Mouse (Mus musculus) neural tube, embryonic 13.5 days (tissue): ENCODE measurements at regions not wholly inside any gene's neighbourhood (a gene's known extent, or its start where the extent isn't known, plus 50 kb on each side); places are given as distances from the start of the nearest gene placed in this dataset.

Experiments
- ATAC-seq: fragments of 200-750 bp; cut with Nextera tagmentation; 2 replicates; pipeline ENCODE4 v1.8.0; 2017; ENCODE audit warnings: low read depth, mild to moderate bottlenecking, moderate TSS enrichment, moderate library complexity
- H3K27ac ChIP-seq: fragments of 300-500 bp; sonication (generic); replicated peaks from 2 replicates; pipeline ENCODE4 v1.5.1; 2015; ENCODE audit warnings: moderate library complexity, mild to moderate bottlenecking, inconsistent platforms
- H3K27me3 ChIP-seq: fragments of 300-500 bp; sonication (generic); 2 replicates; pipeline ENCODE4 v1.6.1; 2015; ENCODE audit warnings: mild to moderate bottlenecking, inconsistent platforms
- H3K36me3 ChIP-seq: fragments of 300-500 bp; sonication (generic); 2 replicates; pipeline ENCODE4 v1.6.1; 2015; ENCODE audit warnings: mild to moderate bottlenecking, inconsistent platforms
- H3K4me1 ChIP-seq: fragments of 300-500 bp; sonication (generic); replicated peaks from 2 replicates; pipeline ENCODE4 v1.6.1; 2015; ENCODE audit warnings: inconsistent platforms
- H3K4me2 ChIP-seq: fragments of 300-500 bp; sonication (generic); 2 replicates; pipeline ENCODE4 v1.6.1; 2015; ENCODE audit warnings: inconsistent platforms, mild to moderate bottlenecking, moderate library complexity
- H3K4me3 ChIP-seq: fragments of 300-500 bp; sonication (generic); 2 replicates; pipeline ENCODE4 v1.5.1; 2015; ENCODE audit warnings: mild to moderate bottlenecking, inconsistent platforms
- H3K9ac ChIP-seq: fragments of 300-500 bp; sonication (generic); 2 replicates; pipeline ENCODE4 v1.6.1; 2015; ENCODE audit warnings: moderate library complexity, mild to moderate bottlenecking, inconsistent platforms
- H3K9me3 ChIP-seq: fragments of 300-500 bp; sonication (generic); 2 replicates; pipeline ENCODE4 v1.6.1; 2016; ENCODE audit warnings: inconsistent platforms
- WGBS: fragments of 180-500 bp; shearing (Covaris S2); methylation state at CpG from one replicate; pipeline ENCODE4 v1.1.7; 2015; 5-methylcytosine and 5-hydroxymethylcytosine counted together

DNA sequence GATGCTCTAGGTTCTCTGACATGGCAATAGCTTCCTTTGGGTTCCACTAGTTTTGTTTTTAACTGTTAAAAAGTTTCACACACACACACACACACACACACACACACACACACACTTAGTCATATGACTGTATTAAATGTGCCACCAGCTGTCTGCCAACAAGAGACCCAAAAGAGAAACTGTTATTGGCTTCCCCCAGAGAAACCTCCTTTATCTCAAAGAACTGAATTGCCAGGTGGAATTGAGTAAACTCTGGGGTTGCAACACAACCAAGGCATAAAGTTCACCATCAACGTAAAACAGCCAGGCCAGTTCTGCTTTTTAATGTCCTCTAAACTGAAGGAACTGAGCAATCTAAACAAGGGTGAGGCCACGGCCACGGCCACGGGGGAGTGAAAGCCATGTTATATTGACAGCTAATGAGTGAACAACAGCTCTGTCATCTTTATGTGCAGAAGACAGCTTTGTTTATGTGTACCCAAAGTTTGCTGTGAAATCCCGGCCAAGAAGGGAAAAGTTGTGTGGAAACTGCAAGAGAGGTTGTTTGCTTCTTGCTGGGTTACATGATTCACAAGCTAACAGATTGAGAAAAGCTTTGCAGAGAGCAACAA, 69.3 kb downstream of the Btg1 start:
- Histone ChIP-seq H3K27ac (no peak overlapping the region), H3K9ac (no peak overlapping the region), H3K9me3 (no peaks in the 10 kb centered on the region), H3K4me2 (no peak overlapping the region), H3K27me3 (no peaks in the 10 kb centered on the region), H3K4me3 (no peak overlapping the region), H3K4me1 (peaks cover 12% of the 10 kb centered on the region), H3K36me3 (no peaks in the 10 kb centered on the region)
- no peak for ATAC-seq
- WGBS: 70% methylated on average over 5 of the region's 5 CpGs

DNA sequence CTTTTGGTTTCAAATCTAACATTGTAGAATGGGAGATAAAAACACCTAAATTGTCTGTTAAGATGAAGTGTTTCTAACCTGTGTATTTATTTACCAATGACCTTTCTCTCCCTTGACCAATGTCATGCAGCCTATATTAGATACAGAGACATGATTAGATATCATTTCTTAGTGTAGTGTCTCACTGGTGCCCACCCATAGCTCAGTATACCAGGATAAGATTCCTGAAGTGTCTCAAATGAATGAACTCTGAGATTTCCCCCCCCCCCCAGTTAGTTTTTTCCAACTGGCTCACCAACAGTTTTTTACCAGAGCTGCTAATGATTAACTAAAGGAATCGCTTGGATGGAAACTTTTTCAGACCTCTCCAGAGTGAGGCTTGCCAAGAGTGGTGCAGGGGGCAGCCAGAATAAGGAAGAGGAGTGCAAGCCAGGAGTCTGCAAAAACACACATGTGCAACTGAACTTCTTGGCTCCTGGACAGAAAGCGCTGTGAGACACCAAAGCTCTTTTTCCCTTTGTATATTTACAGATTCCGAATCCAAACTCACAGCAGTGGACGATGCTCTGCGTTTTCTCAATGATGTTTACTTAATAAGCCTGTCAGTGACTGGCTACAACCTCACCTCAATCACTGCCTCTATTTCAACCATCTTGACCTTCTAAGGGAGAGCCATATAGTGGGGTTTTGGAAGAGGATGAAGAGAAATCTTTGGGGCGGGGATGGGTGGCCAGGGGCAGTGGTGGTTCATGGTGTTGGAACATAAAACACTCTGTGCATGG, 70.0 kb downstream of the Btg1 start:
- no peaks in the 10 kb centered on the region for H3K36me3 ChIP-seq
- H3K4me1 ChIP-seq: peaks cover 16% of the 10 kb centered on the region
- no peaks in the 10 kb centered on the region for H3K9me3 ChIP-seq
- no peak overlapping the region for H3K4me3 ChIP-seq
- H3K27ac ChIP-seq: no peak overlapping the region
- H3K9ac ChIP-seq: no peak overlapping the region
- no peaks in the 10 kb centered on the region for H3K27me3 ChIP-seq
- H3K4me2 ChIP-seq: no peak overlapping the region
- no peak for ATAC-seq
- WGBS: 65% methylated on average over 6 of the region's 6 CpGs

DNA sequence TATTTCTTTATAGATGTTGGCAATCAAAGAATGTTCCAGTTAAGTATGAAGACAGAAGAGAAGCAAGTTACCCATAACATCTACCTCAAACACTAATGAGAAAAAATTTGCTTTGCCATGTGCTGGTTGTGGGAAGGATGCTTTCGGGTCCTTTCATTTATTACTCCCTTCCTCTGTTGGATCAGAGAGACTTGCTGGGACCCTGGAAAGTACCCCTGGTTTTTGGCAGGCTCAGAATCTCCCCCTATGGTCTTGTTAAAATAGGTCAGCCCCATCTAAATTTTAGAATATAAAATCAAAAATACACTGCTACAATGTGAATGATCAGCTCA, 70.6 kb downstream of the Btg1 start:
- Histone ChIP-seq H3K36me3 (no peaks in the 10 kb centered on the region), H3K4me3 (no peak overlapping the region), H3K27me3 (no peaks in the 10 kb centered on the region), H3K27ac (no peak overlapping the region), H3K9ac (no peak overlapping the region), H3K9me3 (no peaks in the 10 kb centered on the region), H3K4me2 (no peak overlapping the region), H3K4me1 (peaks cover 16% of the 10 kb centered on the region)
- 74% methylated on average over 1 of the region's 1 CpGs for WGBS
- no peak; the same call in 1 of the 2 replicates for ATAC-seq

DNA sequence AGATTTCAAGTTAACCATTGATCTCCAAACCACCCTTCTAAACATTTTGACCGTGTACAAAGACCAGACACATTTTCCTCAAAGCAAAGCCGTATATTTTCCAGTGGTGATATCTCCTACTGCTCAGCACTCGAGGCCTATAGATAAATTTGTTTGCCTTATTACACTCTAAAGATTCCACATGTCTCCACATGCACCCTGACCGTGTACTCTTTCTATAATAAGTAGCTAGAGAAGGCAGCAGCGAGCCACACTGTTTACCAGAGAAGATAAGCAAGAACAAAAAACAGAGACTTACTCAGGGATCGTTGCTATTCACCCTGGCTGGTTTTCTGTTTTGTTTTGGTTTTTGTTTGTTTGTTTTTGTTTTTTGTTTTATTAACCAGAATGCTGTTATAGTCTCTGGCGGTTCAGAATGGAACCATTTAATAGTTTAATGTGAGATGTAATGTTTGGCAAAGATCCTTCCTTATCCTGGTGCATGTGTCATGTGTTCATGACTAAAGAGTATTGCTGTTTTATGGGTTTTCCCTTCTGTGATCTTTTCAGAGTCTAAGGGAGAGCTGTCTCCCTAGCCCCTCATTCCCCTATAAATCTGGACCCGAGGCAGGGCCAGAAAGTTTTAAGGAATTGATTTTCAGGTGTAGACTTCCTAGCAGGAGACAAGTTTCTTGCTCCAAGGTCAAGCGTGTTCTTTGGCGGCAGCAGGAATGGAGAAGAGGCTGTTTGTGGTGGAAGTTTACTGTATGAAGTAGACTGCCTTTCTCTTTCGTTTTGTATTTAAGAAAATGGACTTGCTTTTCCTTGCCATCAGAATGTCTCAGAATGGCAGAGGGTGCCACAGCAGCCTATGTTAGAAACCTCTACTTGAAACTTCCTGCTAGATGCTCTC, 73.4 kb downstream of the Btg1 start:
- no peak for ATAC-seq
- 58% methylated on average over 11 of the region's 11 CpGs for WGBS
- Histone ChIP-seq H3K36me3 (no peaks in the 10 kb centered on the region), H3K4me3 (no peak overlapping the region), H3K9ac (no peak overlapping the region), H3K4me1 (peaks cover 16% of the 10 kb centered on the region), H3K4me2 (no peak overlapping the region), H3K27me3 (no peaks in the 10 kb centered on the region), H3K9me3 (no peaks in the 10 kb centered on the region), H3K27ac (0 out of 2 replicates have a peak overlapping the region, but pooled peaks have one; percentile 28)

DNA sequence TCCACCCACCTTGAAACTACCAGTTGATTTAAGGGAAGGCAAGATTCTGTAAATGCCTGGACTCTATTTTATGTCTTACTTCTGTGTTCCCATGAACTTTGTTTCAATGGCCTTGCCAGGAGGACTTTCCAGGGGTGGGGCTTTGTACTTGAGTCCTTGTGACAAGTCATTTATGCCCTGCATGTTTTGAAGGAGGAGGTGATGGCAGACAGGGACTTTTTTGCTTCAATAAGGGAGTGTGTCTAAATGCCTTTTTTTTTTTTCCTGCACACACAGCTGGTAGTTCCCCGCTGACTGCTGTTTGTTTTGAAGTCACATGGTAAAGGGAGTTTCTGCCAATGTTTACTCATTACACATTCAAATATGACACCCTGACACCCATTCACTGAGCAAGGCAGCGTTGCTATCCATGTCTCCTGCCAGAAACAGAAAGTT, 74.1 kb downstream of the Btg1 start:
- no peak overlapping the region for H3K4me2 ChIP-seq
- no peak overlapping the region for H3K27ac ChIP-seq
- no peaks in the 10 kb centered on the region for H3K27me3 ChIP-seq
- no peaks in the 10 kb centered on the region for H3K36me3 ChIP-seq
- H3K4me3 ChIP-seq: no peak overlapping the region
- H3K4me1 ChIP-seq: peaks cover 16% of the 10 kb centered on the region
- H3K9me3 ChIP-seq: no peaks in the 10 kb centered on the region
- 22% methylated on average over 2 of the region's 2 CpGs for WGBS
- no peak for ATAC-seq
- H3K9ac ChIP-seq: no peak overlapping the region

DNA sequence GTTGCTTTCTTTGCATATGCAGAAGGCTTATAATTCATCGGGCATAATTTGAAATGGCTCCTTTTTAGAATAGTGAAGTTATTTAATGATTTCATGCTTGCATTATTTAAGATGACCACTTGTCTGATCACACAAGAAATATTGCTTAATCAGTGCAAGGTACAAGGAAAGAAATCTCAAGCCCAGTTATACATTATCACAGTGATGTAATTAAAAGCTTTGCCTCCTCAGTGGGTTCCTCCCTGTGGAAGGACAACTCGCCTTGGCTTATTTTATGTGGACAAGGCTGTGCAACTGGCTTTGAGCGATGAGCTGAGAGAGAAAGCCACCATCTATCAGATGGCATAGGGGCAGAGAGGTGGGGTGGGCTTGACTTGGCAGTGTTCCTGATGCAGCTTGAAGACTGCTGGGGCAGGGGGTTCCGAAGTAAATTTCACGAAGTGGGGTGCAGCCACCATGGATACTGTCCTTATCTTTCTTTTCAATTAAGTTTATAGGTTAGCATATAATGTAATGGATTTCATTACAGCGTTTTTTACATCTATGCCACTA, 74.6 kb downstream of the Btg1 start:
- Histone ChIP-seq H3K4me1 (peaks cover 16% of the 10 kb centered on the region), H3K36me3 (no peaks in the 10 kb centered on the region), H3K9me3 (no peaks in the 10 kb centered on the region), H3K27ac (no peak overlapping the region), H3K4me2 (no peak overlapping the region), H3K4me3 (no peak overlapping the region), H3K9ac (no peak overlapping the region), H3K27me3 (no peaks in the 10 kb centered on the region)
- 75% methylated on average over 6 of the region's 6 CpGs for WGBS
- no peak for ATAC-seq

DNA sequence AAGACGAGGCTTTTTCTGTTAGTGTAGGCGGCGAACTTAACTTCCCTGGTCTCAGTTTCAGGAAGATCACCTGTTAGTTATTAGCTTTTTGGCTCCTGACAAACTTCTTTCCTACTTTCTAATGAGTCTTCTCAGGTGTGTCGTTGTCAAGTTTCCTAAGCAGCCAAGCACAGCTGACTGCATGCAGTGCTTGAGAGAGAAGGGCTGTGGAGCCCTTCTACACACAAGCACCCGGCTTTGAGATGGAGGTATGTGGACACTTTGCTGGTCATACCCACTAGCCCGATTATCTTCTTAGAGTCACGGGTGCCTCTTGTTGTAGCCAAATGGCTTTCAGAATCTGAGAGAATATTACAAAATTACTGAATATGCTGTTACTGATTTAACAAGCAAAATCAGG, 76.0 kb downstream of the Btg1 start:
- 91% methylated on average over 7 of the region's 7 CpGs for WGBS
- no peaks in the 10 kb centered on the region for H3K9me3 ChIP-seq
- H3K9ac ChIP-seq: no peak overlapping the region
- H3K27me3 ChIP-seq: no peaks in the 10 kb centered on the region
- ATAC-seq: no peak
- H3K4me1 ChIP-seq: peaks cover 16% of the 10 kb centered on the region
- H3K4me3 ChIP-seq: no peak overlapping the region
- H3K4me2 ChIP-seq: no peak overlapping the region
- no peak overlapping the region for H3K27ac ChIP-seq
- H3K36me3 ChIP-seq: no peaks in the 10 kb centered on the region

DNA sequence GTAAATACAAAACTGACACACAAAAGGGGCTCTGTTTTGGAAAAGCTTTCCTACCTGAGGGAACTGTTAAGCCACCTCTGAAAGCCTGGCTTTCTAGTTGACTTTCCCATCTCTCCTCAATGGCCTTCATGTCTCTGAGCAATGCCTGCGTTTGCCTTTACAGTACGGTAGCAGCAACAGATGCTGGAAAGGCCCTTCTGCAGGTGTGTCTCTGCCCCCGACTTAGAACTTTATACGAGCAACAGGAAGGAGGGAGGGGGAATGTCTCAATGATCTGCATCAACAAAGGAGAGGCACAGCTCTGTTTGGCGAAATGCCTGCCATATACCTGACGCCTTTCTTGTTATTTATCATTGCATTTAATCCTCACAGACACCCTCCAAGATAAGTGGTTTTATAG, 77.0 kb downstream of the Btg1 start:
- ATAC-seq: no peak
- Histone ChIP-seq H3K27ac (no peak overlapping the region), H3K9me3 (no peaks in the 10 kb centered on the region), H3K36me3 (no peaks in the 10 kb centered on the region), H3K4me3 (no peak overlapping the region), H3K27me3 (no peaks in the 10 kb centered on the region), H3K4me2 (no peak overlapping the region), H3K4me1 (peaks cover 16% of the 10 kb centered on the region), H3K9ac (no peak overlapping the region)
- 87% methylated on average over 6 of the region's 6 CpGs for WGBS

DNA sequence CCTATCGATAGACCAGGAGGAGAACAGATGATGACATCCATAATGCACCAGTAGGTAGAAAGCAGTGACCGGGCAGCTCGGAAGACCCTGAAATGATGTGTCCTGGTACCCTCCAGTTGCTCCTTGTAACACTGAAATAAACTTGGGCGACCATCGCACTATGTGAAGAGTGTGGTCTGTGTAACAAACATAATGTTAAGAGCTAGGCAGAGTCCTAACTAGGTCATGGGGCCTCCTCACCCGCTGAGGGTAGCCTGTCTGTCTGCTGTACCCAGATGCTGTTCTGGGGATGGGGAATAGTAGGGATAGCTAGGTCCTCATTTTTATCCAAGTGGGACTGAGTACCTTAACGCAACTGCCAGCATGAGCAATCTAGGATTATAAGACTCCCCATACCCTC, 79.8 kb downstream of the Btg1 start:
- no peak for ATAC-seq
- no peaks in the 10 kb centered on the region for H3K27me3 ChIP-seq
- H3K27ac ChIP-seq: no peak overlapping the region
- H3K4me2 ChIP-seq: no peak overlapping the region
- no peaks in the 10 kb centered on the region for H3K36me3 ChIP-seq
- no peaks in the 10 kb centered on the region for H3K9me3 ChIP-seq
- 98% methylated on average over 7 of the region's 7 CpGs for WGBS
- no peak overlapping the region for H3K4me3 ChIP-seq
- no peak overlapping the region for H3K9ac ChIP-seq
- no peaks in the 10 kb centered on the region for H3K4me1 ChIP-seq

DNA sequence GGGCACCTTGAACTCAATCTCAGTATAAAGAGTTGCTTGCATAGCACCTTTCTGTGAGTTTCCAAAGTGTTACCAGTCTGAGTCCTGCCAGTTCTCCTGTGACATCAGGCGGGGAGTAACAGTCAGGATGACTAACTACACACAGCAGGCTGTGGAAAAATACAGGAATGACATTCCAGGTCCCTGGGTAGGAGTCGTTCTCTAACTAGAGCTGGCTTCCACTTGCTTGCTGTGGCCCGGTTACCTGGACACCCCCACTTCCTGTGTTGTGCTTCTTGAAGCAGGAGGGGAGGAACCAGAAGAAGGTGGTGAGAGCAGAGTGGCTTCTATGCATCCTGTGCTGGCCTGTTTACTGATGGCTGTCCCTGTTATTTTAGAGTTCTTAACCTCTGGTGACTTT, 81.0 kb downstream of the Btg1 start:
- no peak overlapping the region for H3K27ac ChIP-seq
- no peaks in the 10 kb centered on the region for H3K4me1 ChIP-seq
- no peak for ATAC-seq
- WGBS: 74% methylated on average over 3 of the region's 3 CpGs
- H3K36me3 ChIP-seq: no peaks in the 10 kb centered on the region
- no peak overlapping the region for H3K4me3 ChIP-seq
- H3K9ac ChIP-seq: no peak overlapping the region
- no peaks in the 10 kb centered on the region for H3K9me3 ChIP-seq
- no peaks in the 10 kb centered on the region for H3K27me3 ChIP-seq
- no peak overlapping the region for H3K4me2 ChIP-seq

DNA sequence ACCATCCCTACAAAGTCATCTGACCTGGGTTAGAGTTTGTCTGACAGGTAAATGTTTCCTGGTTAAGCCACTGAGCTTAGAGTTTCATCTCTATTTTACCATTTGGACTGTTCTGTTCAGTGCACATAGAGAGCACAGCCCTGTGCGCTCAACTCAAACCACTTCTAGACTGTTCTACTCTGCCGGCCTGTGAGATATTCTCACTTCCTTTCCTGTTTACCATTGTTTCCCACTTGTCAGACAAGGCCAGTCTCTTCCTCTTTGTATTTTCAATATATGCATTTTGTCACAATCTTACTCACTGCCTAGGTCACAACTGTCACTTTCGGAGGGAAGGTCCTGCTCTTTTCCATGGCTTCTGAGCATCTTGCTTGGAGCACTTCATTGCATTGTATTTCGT, 89.8 kb downstream of the Btg1 start:
- H3K4me3 ChIP-seq: no peak overlapping the region
- no peaks in the 10 kb centered on the region for H3K36me3 ChIP-seq
- H3K27ac ChIP-seq: no peak overlapping the region
- no peaks in the 10 kb centered on the region for H3K4me1 ChIP-seq
- H3K9me3 ChIP-seq: no peaks in the 10 kb centered on the region
- no peak overlapping the region for H3K9ac ChIP-seq
- no peak for ATAC-seq
- no peaks in the 10 kb centered on the region for H3K27me3 ChIP-seq
- no peak overlapping the region for H3K4me2 ChIP-seq
- 97% methylated on average over 4 of the region's 4 CpGs for WGBS

DNA sequence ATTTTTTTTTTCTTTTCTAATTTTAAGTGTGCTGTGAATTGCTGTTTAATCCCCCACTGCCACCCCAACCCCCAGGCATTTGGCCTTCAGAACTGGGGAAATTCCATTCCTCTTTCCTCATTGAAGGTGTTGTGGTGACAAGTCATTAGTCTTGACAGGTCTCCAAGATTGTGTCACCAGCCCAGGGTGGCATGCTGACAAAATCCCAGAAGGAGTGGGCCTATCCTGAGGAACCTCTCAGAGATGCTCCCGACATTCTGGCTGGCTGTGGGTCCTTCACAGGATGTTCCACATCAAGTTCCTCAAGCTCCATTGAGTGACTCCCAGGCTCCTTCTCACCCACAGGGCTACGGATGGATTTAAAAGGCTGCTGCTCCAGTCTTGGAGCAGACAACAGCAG, 91.7 kb downstream of the Btg1 start:
- no peak overlapping the region for H3K9ac ChIP-seq
- no peak overlapping the region for H3K4me3 ChIP-seq
- WGBS: 90% methylated on average over 2 of the region's 2 CpGs
- H3K36me3 ChIP-seq: no peaks in the 10 kb centered on the region
- H3K27me3 ChIP-seq: no peaks in the 10 kb centered on the region
- ATAC-seq: no peak
- H3K4me2 ChIP-seq: no peak overlapping the region
- H3K4me1 ChIP-seq: no peaks in the 10 kb centered on the region
- no peak overlapping the region for H3K27ac ChIP-seq
- H3K9me3 ChIP-seq: no peaks in the 10 kb centered on the region
